Mouse (Mus musculus) lung, adult 2 months (tissue): ENCODE data around the gene Gm17617.

Experiments
- CTCF ChIP-seq: fragments of 200-500 bp; IDR thresholded peaks from 2 replicates; pipeline ENCODE4 v1.5.1; 2011; ENCODE audit warnings: mild to moderate bottlenecking, low read length, control low read depth; ENCODE audit not compliant: insufficient read depth
- POLR2A ChIP-seq: fragments of 200-500 bp; IDR thresholded peaks from 2 replicates; pipeline ENCODE4 v1.6.1; 2011; ENCODE audit warnings: low read depth, mild to moderate bottlenecking, control low read depth, low read length, borderline replicate concordance; ENCODE audit errors: extremely low read depth

- TF ChIP-seq POLR2A: no peak
- TF ChIP-seq CTCF: no peak
These were observed 26.2 kb downstream of the Gm17617 start for GRCm38 (mm10) chr13:55107116-55107515.
